Mouse (Mus musculus) gastrocnemius, postnatal 14 days (tissue): ENCODE results near the gene Ccdc93. TPM values are rescaled to one million over a fixed set of nuclear protein-coding genes. Genes with fewer than 3 reads are reported as not detected.
A peak's percentile ranks its signal among the peaks of the same experiment; 100 is the strongest.

Experiments
- DNase-seq: peaks from one replicate; pipeline ENCODE4 v3.0.0; 2021; ENCODE audit warnings: mixed read lengths
- intact Hi-C: fragments of 180-260 bp; cut with DNase I; formaldehyde crosslinking; loops from one replicate; pipeline ENCODE4 v1.15.1; 2025; ENCODE audit warnings: low total_unique reads
- long read RNA-seq, 2 experiments: library from polyadenylated mRNA; stranded (forward); transcript quantifications; one replicate each; pipeline ENCODE4 v2.0.0; 2021
- total RNA-seq, 2 experiments: library from RNA; stranded (reverse); gene quantifications; 2 replicates each; pipeline ENCODE4 v1.2.3; 2021

Ccdc93 gene
- total RNA-seq = 10 to 100 TPM in 1 of 2 experiments, 1 to 10 TPM in 1; 9.5 to 10.8 TPM
- long read RNA-seq, experiment 1, full-length matches to known transcripts = 2 of 4 reads
- long read RNA-seq, experiment 1, partial matches to known transcripts = 0 of 4 reads
- long read RNA-seq, experiment 1, other reads (novel, unspliced or antisense) = 2 of 4 reads
- long read RNA-seq, experiment 2, full-length matches to known transcripts = 2 of 4 reads
- long read RNA-seq, experiment 2, partial matches to known transcripts = 0 of 4 reads
- long read RNA-seq, experiment 2, other reads (novel, unspliced or antisense) = 2 of 4 reads

DNA sequence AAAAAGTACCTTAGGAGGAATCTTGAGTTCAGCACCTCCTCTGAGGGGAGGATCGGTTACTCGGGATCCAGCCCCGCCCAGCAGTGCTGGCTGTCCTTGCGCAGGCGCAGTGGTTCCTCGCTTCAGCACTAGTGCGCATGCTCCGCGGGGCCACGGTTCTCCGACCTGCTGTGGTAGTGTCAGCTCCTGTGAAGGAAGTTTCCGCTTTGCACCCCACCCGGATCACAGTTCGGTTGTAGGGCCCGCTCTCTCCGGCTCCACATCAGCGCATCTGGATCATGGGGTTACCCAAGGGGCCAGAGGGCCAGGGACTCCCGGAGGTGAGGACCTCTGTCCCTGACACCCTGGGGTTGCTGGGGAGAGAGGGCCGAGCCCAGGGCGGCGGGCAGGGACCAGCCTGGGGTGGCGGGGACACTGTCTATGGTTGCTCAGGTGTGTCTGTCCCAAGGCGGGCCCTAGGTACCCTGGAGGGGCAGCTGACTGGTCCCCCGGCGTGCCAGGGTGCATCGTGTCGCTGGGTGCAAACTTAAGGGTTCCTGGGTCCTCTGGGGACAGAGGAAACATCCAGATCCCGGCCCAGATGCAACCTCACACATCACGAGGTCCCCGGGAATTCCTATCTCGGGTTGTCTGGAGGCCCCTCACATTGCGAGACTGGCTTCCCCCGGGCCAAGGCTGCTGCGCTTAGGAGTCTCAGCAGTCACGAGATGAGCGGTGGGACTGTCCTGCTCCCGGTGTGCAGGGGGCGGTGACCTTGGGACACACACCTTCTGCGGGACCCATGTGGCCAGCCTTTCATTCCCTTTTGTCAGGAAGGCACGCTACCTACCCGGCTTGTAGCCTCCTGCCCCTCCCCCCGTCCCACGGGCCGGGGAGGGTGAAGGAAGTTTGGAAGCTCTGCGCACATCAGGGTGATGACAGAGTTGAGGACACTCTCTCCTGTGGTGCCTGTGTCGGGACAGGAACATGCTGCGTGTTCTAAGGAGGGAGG, at the start of gene Ccdc93:
Gene Ccdc93 (plus strand): TSS at position 112 of the 991 bp plus-strand sequence.
- DNase-seq = peak; percentile 99
- intact Hi-C loops = no loop called here

DNA sequence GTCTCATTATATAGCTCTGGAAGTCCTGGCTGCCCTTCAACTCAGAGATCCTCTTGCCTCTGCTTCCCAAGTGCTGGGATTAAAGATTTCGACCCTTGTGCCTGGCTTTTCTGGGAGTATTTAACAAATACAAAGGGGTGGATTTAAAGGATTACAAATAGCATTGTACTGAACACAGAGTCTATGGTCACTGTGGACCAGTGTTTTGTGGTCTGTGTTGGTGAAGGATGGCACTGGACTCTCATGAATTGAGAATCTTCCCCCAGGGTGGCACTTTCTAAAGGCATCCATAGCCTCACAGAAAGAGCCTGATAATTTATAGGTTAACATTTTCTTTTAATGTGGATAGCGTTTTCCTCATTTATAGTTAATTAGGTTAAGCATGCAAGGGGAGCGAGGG, 49.3 kb upstream of the Ccdc93 start:
- intact Hi-C loops = no loop called here
- DNase-seq = no peak

DNA sequence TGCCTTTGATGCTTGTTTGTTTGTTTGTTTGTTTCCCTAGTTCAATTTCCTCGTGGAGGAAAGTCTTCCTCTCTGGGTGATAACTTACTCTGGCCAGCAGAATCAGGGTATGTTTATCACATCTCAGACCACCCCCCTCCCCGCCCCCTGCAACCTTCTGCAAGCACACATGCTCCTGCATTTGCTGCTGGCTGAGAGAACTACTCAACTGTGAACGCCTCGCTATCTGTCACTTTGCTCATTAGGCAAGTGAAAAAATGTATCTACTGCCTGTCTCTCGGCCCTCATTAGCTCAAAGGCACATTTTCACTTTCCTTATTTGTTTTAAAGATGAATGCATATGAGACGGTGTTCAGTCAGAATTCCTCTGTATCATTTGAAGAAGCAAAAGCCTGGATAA, 42.5 kb upstream of the Ccdc93 start:
- DNase-seq = no peak
- intact Hi-C loops = no loop called here

DNA sequence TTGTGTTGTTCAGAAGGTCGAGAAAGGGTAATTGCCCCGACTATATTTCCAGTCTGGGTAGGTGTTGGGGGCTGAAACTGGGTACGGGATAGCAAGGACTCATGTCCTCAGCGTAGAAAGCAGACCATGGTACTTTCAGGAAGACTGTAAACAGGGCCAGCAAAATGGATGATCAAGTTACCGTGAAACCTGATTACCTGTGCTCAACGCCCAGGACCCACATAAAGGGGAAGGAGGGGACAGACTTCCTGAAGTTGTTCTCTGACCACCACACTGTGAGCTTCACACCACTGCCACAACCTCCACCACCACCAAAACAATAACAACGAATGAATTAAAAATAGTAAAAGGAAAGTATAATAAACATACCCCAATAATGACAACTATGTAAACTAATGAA, 42.1 kb upstream of the Ccdc93 start:
- intact Hi-C loops = no loop called here
- no peak for DNase-seq

DNA sequence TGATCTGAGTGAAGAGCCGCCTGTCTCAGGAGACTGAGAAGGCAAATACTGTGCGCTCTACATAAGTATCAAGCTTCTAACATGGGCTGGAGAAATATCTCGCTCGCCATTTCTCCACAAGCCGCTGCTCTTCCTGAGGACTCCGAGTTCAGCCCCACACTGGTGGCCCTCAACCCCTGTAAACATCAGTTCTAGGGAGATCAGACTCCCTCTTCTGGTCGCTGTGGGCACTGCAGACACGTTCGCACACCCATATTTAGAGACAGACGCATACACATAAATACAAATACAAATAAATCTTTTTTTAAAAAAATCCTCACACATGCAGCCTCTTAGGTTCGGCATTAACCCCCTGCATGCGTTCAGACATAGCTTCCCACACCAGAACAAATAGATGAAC, 41.3 kb upstream of the Ccdc93 start:
- DNase-seq = no peak
- intact Hi-C loops = no loop called here

DNA sequence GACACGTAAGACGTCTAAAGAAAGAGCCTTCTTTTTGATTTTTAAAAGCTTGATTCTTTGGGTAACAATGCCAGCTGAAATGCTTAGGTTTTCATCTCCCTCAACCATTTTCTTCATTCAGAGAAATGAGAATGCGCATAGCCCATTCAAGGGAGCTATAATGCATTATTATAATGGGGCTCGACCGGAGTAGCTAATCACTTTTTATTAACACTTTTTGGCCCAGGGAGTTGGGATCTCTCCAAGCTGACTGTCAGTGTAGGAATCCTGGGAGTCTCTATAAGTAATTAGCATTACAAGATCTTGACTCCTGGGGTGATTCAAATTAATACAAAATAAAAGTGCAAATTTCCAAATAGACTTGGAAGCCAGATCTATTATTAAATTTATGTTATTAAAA, 40.8 kb upstream of the Ccdc93 start:
- intact Hi-C loops = no loop called here
- no peak for DNase-seq

DNA sequence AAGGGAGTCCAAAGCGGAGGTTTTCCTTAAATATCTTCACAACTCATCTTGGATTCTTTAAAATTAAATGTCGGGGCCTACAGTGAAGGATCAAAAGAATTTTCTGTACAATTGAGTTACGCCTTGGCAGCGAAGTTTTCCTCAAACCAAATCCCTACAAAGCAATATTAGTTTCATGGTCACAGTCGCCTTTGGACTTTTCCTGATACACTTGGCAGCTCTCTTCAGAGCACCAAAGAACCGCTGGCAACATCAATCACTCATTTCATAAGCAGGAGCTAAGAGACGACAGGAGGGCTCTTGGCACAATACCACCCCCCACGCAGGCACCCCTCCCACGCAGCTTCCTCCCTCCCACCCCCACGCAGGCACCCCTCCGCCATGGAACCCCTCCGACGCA, 40.4 kb upstream of the Ccdc93 start:
- intact Hi-C loops = no loop called here
- no peak for DNase-seq

DNA sequence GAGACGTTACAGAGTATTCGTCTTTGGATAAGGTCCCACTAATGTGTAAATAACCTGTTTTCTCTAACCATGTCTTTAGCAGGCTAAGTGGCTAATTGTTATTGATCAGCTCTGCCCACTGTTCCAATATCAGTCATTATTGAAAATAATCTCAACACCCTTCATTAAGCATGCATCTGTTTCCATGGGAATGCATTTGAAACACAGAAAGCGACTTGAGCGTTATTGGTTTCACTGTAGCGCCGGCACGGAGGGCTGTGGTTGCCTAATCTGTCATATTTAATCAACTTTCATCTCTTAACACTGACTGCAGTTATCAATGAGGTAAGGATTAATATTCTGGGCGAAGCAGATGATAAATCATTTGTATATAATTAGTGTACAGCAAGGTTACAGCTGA, 40.0 kb upstream of the Ccdc93 start:
- no peak for DNase-seq

DNA sequence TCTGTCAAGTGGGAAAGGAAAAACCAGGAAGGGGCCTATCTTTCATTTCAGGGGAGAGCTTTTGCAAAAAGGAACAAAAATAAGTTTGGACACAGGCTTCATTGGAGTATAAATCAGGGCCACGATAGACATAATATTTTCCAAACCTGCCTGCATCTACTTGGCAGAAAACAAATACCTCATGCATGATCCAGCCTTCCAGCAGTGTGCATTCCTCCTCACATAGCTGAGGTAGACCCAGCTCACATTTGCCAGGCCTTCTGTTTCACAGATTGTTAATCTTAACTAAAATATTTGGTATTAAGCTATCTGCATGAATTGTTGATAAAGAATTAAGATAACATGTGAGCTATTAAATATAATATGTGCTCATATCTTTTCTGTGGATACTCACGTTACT, 37.7 kb upstream of the Ccdc93 start:
- no peak for DNase-seq
- intact Hi-C loops = no loop called here

More for the DNA sequence above, 40.0 kb upstream of the Ccdc93 start:
- intact Hi-C loops = no loop called here

DNA sequence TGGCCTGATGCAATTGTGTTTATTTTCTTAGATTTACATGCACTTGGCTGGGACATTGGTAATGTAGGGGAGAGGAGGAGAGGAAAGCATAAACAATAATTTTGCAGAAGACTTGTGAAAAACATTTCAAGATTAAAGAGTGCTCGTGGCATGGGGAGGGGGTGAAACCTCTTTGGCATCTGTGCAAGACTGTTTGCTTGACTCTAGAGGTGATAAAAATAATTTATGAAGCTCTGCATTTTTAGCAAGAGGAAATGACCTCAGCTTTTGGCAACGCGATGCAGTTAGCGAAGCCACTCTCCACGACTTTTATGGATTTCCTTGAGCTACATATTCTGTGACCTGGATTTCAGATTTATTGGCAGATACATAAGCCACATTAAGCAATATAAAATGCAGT, 36.1 kb upstream of the Ccdc93 start:
- intact Hi-C loops = no loop called here
- peak; percentile 9 for DNase-seq

DNA sequence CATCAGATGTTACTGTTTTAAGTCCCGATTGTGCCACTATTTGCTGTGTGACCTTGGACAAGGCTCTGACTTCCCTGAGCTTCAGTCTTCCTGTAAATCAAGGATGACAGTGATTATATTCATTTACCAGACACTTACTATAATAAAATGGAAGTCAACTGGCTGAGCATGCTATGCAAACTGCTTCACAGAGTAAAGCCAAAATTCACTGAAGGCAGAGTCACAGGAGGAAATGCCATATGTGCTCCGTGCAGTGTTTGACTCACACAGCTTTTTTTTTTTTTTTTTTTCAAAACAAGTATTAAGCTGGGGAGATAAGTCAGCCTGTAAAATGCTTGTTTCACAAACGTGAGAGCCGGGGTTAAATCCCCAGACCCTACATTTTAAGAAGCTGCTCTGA, 34.3 kb upstream of the Ccdc93 start:
- DNase-seq = no peak
- intact Hi-C loops = no loop called here

DNA sequence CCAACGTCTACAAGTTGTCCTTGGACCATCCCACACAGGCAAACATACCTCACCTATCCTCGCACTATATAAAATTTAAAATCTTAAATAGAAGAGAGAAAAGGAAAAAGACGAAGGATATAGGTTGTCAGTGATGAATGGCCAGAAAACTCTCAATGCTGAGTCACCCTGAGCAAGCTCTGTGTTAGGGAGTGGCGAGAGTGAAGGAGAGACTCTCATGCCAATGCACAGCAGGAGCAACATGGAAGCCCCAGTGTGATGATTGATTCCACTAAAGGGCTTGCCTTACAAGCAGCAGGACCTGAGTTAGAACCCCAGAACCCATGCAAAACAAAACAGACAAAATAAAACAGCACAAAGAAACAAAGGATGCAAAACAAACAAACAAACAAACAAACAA, 32.6 kb upstream of the Ccdc93 start:
- intact Hi-C loops = no loop called here
- no peak for DNase-seq

DNA sequence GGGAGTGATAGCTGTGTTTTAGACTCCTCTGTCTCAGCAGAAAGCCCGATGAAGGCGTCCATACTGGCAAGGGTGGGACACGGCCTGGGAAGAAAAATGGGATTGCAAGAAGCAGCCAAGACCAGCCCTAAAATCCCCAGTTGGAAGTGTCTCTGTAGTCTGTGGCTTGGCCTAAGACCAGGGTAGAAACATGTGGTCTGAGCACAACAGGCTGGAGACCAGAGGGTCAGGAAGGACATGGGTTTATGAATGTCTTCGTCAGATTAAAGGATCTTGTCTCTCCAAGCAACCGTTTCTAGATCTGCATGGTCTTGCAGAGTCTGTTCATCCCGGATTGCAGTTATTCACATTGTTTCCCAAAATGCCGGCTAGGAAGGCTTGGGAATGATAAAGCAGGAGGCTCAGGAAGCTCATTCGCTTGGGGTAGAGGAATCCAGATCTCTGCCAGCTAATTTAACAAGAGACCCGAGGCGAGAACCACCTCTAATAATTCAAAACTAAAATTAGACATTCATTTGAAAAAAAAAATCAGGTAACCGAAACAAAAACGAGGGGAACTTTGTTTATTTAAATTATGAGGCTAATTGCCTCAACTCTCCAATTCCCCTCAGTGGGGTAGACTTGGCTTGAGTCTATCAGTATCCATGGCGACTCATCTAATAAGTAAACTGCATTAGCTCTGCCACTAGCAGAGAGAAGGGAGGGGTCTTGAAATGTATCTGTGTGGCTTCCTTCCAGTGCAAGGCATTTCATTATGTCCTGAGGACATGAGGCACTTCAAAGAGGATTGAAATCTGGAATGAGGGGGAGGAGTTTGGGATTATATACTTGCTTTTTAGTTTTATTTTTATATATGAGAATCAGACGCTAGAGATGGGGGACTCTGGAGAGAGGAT, 31.6 kb upstream of the Ccdc93 start:
- peak; percentile 9 for DNase-seq
- intact Hi-C loops = no loop called here

DNA sequence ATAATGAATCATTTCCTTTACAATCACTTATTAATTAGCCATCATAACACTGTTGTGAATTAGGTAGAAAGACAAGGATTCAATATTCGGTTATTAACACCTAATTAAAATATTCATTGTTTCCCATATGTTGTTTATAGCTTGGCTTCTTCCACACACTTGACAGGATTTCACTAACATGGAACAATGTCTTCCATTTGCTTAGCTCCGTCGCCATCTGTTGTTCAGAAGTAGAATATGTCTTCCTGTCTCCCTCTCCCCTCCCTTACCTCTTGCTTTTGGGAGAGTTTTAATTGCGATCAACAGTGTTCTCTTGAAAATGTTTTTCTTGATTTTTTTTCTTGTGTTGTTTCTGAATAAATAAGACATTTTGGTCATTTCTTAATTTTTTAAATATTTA, 30.6 kb upstream of the Ccdc93 start:
- DNase-seq = no peak
- intact Hi-C loops = loop anchor here (5.0 kb wide), 1 partner anchor 148 kb away; no protein-coding TSS in a partner anchor

DNA sequence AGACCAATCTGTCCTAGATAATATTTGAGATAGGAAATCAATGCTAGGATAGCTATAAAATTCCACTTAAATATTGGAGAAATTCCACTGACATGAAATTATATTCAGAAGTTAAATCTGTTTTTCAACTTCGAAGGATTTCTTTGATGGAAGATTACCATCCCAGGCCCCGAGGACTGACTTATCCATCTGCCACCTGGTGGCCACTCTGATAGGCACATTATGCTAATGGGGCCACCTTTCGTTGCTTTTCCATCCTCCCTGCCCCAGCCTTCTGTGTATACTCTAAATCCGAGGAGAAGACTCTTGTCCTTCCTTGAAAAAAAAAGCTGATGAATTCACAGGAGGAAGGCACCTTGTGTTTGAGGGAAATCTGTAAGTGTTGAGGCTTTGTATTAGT, 11.8 kb upstream of the Ccdc93 start:
- peak; percentile 18 for DNase-seq
- intact Hi-C loops = loop anchor here (10.0 kb wide), 1 partner anchor 834 kb away; no protein-coding TSS in a partner anchor

DNA sequence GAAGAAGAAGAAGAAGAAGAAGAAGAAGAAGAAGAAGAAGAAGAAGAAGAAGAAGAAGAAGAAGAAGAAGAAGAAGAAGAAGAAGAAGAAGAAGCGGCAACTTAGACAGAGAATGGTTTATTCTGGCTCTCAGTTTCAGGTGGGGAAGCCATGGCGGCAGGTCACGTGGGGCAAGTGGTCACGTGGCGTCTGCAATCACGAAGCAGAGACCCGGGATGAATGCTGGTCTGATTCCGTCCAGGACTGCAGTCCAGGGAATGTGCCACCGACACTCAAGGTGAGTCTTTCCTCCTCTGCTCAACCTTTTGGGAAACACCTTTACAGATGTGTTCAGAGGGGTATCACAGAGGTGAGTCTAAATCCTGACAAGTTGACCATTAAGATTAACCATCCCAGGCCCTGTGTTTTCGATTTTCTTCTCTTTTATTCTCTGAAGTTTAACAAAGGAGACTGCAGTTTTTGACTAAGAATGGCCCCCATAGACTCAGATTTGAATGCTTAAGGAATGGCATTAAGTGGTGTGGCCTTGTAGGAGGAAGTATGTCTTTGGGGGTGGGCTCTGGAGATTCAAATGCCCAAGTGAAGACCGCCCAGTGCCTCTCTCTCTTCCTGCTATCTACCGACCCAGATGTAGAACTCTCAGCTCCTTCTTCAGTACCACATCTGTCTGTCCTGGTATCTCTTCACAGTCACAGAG, 11.1 kb upstream of the Ccdc93 start:
- intact Hi-C loops = loop anchor here (10.0 kb wide), 1 partner anchor 835 kb away; no protein-coding TSS in a partner anchor
- no peak for DNase-seq

DNA sequence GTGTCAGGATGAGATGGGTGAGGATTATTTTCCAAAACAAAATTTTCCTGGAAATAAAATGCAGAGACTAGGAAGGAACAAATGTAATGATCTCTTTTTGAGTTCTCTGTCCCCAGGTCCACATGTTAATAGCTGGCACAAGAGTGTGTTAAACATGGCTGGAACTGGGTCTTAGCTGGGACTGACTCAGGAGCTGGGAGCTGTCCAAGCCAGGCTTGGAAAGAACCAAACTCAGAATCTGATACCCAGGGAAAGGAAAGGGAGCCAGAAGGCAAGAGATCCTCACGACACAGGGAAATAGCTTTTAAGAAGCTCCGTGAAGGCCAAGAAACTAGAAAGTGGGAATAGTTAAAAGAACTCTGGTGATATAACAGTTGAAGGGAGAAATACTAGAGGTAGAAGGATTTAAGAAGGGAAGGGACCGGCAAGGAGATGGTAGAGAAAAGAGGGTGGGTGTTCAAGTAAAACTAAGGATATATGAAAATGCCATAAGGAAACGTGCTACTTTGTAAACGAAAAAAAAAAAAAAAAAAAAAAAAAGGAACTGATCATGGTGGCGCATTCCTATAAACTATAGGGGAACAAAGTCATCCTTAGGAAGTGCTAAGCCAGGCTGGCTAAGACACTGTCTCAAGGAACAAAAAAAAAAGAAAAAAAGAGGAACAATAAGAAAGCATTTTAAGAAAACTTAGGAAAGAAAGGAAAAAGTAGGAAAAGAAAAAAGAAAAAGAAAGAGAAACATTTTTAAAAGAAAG, 489 bp upstream of the Ccdc93 start:
- intact Hi-C loops = no loop called here

DNA sequence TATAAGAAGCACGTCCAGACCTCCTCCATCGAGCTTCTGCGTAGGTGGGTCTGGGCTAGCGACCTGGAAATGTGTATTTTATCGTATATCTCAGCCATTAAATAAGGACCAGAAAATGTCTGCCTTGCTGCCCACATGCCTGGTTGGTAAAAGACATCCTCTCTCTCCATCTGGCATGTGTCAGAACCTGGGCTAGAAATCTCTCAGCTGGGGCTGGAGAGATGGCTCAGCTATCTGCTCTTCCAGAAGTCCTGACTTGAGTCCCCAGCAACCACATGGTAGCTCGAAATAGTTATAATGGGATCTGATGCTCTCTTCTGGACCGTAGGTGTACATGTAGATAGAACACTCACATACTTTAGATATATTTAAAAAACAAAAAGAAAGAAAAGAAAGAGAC, 5.1 kb downstream of the Ccdc93 start:
- DNase-seq = no peak
- intact Hi-C loops = no loop called here

More for the DNA sequence above, 489 bp upstream of the Ccdc93 start:
- peak; percentile 69 for DNase-seq
